Mouse (Mus musculus): Measurements from ENCODE around the gene 2310061N02Rik. TPM values are rescaled to one million over a fixed set of nuclear protein-coding genes. Genes with fewer than 3 reads are reported as not detected.

2310061N02Rik gene
- polyA plus RNA-seq, 1 experiment from 2014 or later, result not detected

- 81% methylated on average over 6 of the region's 6 CpGs for WGBS
- Histone ChIP-seq H3K4me3 (ENCODE audit: low read depth, low read length) (no peak overlapping the region), H3K27me3 (ENCODE audit: control insufficient read depth, insufficient read depth, low read length) (no peaks in the 10 kb centered on the region), H3K36me3 (ENCODE audit: control insufficient read depth, insufficient read depth, low read length) (no peaks in the 10 kb centered on the region), H3K9ac (replicated peaks; ENCODE audit: low read depth, low read length) (no peak overlapping the region), H3K9me3 (ENCODE audit: control insufficient read depth, low read depth, low read length) (no peaks in the 10 kb centered on the region), H3K4me2 (replicated peaks; ENCODE audit: low read depth, low read length) (no peak overlapping the region), H3K4me1 (ENCODE audit: control insufficient read depth, insufficient read depth, low read length) (no peaks in the 10 kb centered on the region), H3K27ac (ENCODE audit: low read length) (no peak overlapping the region)
- ATAC-seq (ENCODE audit: insufficient number of reproducible peaks, insufficient read depth, low FRiP score, low read depth), result no peak
These were observed 3.5 kb upstream of the 2310061N02Rik start for GRCm38 (mm10) chr16:88711245-88711644.

GRCm38 (mm10) chr16:88710757-88711156 is 3.0 kb upstream of the 2310061N02Rik start:
- Histone ChIP-seq H3K9me3 (ENCODE audit: control insufficient read depth, low read depth, low read length) (no peaks in the 10 kb centered on the region), H3K9ac (replicated peaks; ENCODE audit: low read depth, low read length) (no peak overlapping the region), H3K27me3 (ENCODE audit: control insufficient read depth, insufficient read depth, low read length) (no peaks in the 10 kb centered on the region), H3K4me2 (replicated peaks; ENCODE audit: low read depth, low read length) (no peak overlapping the region), H3K4me3 (ENCODE audit: low read depth, low read length) (no peak overlapping the region), H3K27ac (ENCODE audit: low read length) (no peak overlapping the region), H3K36me3 (ENCODE audit: control insufficient read depth, insufficient read depth, low read length) (no peaks in the 10 kb centered on the region), H3K4me1 (ENCODE audit: control insufficient read depth, insufficient read depth, low read length) (no peaks in the 10 kb centered on the region)
- no peak for ATAC-seq (ENCODE audit: insufficient number of reproducible peaks, insufficient read depth, low FRiP score, low read depth)
- WGBS, result 70% methylated on average over 4 of the region's 4 CpGs

GRCm38 (mm10) chr16:88701072-88701864 is 6.5 kb downstream of the 2310061N02Rik start:
- H3K9me3 ChIP-seq (ENCODE audit: control insufficient read depth, low read depth, low read length), result no peaks in the 10 kb centered on the region
- H3K4me3 ChIP-seq (ENCODE audit: low read depth, low read length), result no peak overlapping the region
- 38% methylated on average over 4 of the region's 4 CpGs for WGBS
- no peak overlapping the region for H3K4me2 ChIP-seq (replicated peaks; ENCODE audit: low read depth, low read length)
- no peaks in the 10 kb centered on the region for H3K27me3 ChIP-seq (ENCODE audit: control insufficient read depth, insufficient read depth, low read length)
- H3K4me1 ChIP-seq (ENCODE audit: control insufficient read depth, insufficient read depth, low read length), result no peaks in the 10 kb centered on the region
- no peak overlapping the region for H3K9ac ChIP-seq (replicated peaks; ENCODE audit: low read depth, low read length)
- H3K36me3 ChIP-seq (ENCODE audit: control insufficient read depth, insufficient read depth, low read length), result no peaks in the 10 kb centered on the region
- no peak overlapping the region for H3K27ac ChIP-seq (ENCODE audit: low read length)
- no peak for ATAC-seq (ENCODE audit: insufficient number of reproducible peaks, insufficient read depth, low FRiP score, low read depth)

GRCm38 (mm10) chr16:88696256-88696655 is 11.5 kb downstream of the 2310061N02Rik start:
- Histone ChIP-seq H3K9me3 (ENCODE audit: control insufficient read depth, low read depth, low read length) (no peaks in the 10 kb centered on the region), H3K4me3 (ENCODE audit: low read depth, low read length) (no peak overlapping the region), H3K36me3 (ENCODE audit: control insufficient read depth, insufficient read depth, low read length) (no peaks in the 10 kb centered on the region), H3K4me2 (replicated peaks; ENCODE audit: low read depth, low read length) (no peak overlapping the region), H3K27me3 (ENCODE audit: control insufficient read depth, insufficient read depth, low read length) (no peaks in the 10 kb centered on the region), H3K4me1 (ENCODE audit: control insufficient read depth, insufficient read depth, low read length) (no peaks in the 10 kb centered on the region), H3K9ac (replicated peaks; ENCODE audit: low read depth, low read length) (no peak overlapping the region), H3K27ac (ENCODE audit: low read length) (no peak overlapping the region)
- ATAC-seq (ENCODE audit: insufficient number of reproducible peaks, insufficient read depth, low FRiP score, low read depth), result no peak
- 81% methylated on average over 4 of the region's 4 CpGs for WGBS

- Histone ChIP-seq H3K27ac (ENCODE audit: low read length) (no peak overlapping the region), H3K36me3 (ENCODE audit: control insufficient read depth, insufficient read depth, low read length) (no peaks in the 10 kb centered on the region), H3K4me1 (ENCODE audit: control insufficient read depth, insufficient read depth, low read length) (no peaks in the 10 kb centered on the region), H3K9me3 (ENCODE audit: control insufficient read depth, low read depth, low read length) (no peaks in the 10 kb centered on the region), H3K27me3 (ENCODE audit: control insufficient read depth, insufficient read depth, low read length) (no peaks in the 10 kb centered on the region), H3K9ac (replicated peaks; ENCODE audit: low read depth, low read length) (no peak overlapping the region), H3K4me3 (ENCODE audit: low read depth, low read length) (no peak overlapping the region), H3K4me2 (replicated peaks; ENCODE audit: low read depth, low read length) (no peak overlapping the region)
- WGBS, result 61% methylated on average over 2 of the region's 2 CpGs
- ATAC-seq (ENCODE audit: insufficient number of reproducible peaks, insufficient read depth, low FRiP score, low read depth), result no peak
These were observed 26.5 kb downstream of the 2310061N02Rik start for GRCm38 (mm10) chr16:88681282-88681681.

GRCm38 (mm10) chr16:88679099-88679498 is 28.7 kb downstream of the 2310061N02Rik start:
- Histone ChIP-seq H3K4me2 (replicated peaks; ENCODE audit: low read depth, low read length) (no peak overlapping the region), H3K27me3 (ENCODE audit: control insufficient read depth, insufficient read depth, low read length) (no peaks in the 10 kb centered on the region), H3K36me3 (ENCODE audit: control insufficient read depth, insufficient read depth, low read length) (no peaks in the 10 kb centered on the region), H3K27ac (ENCODE audit: low read length) (no peak overlapping the region), H3K4me1 (ENCODE audit: control insufficient read depth, insufficient read depth, low read length) (no peaks in the 10 kb centered on the region), H3K9ac (replicated peaks; ENCODE audit: low read depth, low read length) (no peak overlapping the region), H3K9me3 (ENCODE audit: control insufficient read depth, low read depth, low read length) (no peaks in the 10 kb centered on the region), H3K4me3 (ENCODE audit: low read depth, low read length) (no peak overlapping the region)
- ATAC-seq (ENCODE audit: insufficient number of reproducible peaks, insufficient read depth, low FRiP score, low read depth), result no peak
- 80% methylated on average over 6 of the region's 6 CpGs for WGBS

GRCm38 (mm10) chr16:88671571-88671970 is 36.2 kb downstream of the 2310061N02Rik start, which contains the start of gene Krtap27-1:
Krtap27-1 (minus strand) TSS chr16:88671671.
- 91% methylated on average over 4 of the region's 4 CpGs for WGBS
- Histone ChIP-seq H3K27ac (ENCODE audit: low read length) (no peak within 1 kb of the TSS), H3K27me3 (ENCODE audit: control insufficient read depth, insufficient read depth, low read length) (no peaks in the 10 kb centered on the region), H3K9ac (replicated peaks; ENCODE audit: low read depth, low read length) (no peak within 1 kb of the TSS), H3K4me3 (ENCODE audit: low read depth, low read length) (no peak within 1 kb of the TSS), H3K4me1 (ENCODE audit: control insufficient read depth, insufficient read depth, low read length) (no peaks in the 10 kb centered on the region), H3K4me2 (replicated peaks; ENCODE audit: low read depth, low read length) (no peak within 1 kb of the TSS), H3K9me3 (ENCODE audit: control insufficient read depth, low read depth, low read length) (no peaks in the 10 kb centered on the region), H3K36me3 (ENCODE audit: control insufficient read depth, insufficient read depth, low read length) (no peaks in the 10 kb centered on the region)
- ATAC-seq (ENCODE audit: insufficient number of reproducible peaks, insufficient read depth, low FRiP score, low read depth), result no peak

GRCm38 (mm10) chr16:88657426-88657825 is 50.3 kb downstream of the 2310061N02Rik start:
- WGBS, result 65% methylated on average over 1 of the region's 1 CpGs
- H3K36me3 ChIP-seq (ENCODE audit: control insufficient read depth, insufficient read depth, low read length), result no peaks in the 10 kb centered on the region
- 0 out of 2 replicates have a peak, but pooled peaks have one; percentile 18 for ATAC-seq (ENCODE audit: insufficient number of reproducible peaks, insufficient read depth, low FRiP score, low read depth)
- H3K27ac ChIP-seq (ENCODE audit: low read length), result no peak overlapping the region
- H3K4me1 ChIP-seq (ENCODE audit: control insufficient read depth, insufficient read depth, low read length), result no peaks in the 10 kb centered on the region
- no peaks in the 10 kb centered on the region for H3K27me3 ChIP-seq (ENCODE audit: control insufficient read depth, insufficient read depth, low read length)
- H3K9ac ChIP-seq (replicated peaks; ENCODE audit: low read depth, low read length), result no peak overlapping the region
- no peak overlapping the region for H3K4me2 ChIP-seq (replicated peaks; ENCODE audit: low read depth, low read length)
- no peaks in the 10 kb centered on the region for H3K9me3 ChIP-seq (ENCODE audit: control insufficient read depth, low read depth, low read length)
- H3K4me3 ChIP-seq (ENCODE audit: low read depth, low read length), result no peak overlapping the region

All from stomach, embryonic 14.5 days (tissue).